Mouse (Mus musculus) liver, embryonic 13.5 days (tissue): ENCODE results near the gene Arsb. TPM values are rescaled to one million over a fixed set of nuclear protein-coding genes. Genes with fewer than 3 reads are reported as not detected.

ENCODE experiments used
- ATAC-seq: fragments of 200-750 bp; cut with Nextera tagmentation; 2 replicates; pipeline ENCODE4 v1.8.0; 2017; ENCODE audit warnings: low read depth, mild to moderate bottlenecking, moderate number of reproducible peaks, moderate library complexity
- DNase-seq: peaks from one replicate; pipeline ENCODE4 v3.0.0; 2022
- H3K27ac ChIP-seq: fragments of 300-500 bp; sonication (generic); 2 replicates; pipeline ENCODE4 v1.5.1; 2015; ENCODE audit warnings: moderate library complexity, mild to moderate bottlenecking, inconsistent platforms
- H3K27me3 ChIP-seq: fragments of 300-500 bp; sonication (generic); 2 replicates; pipeline ENCODE4 v1.6.1; 2015; ENCODE audit warnings: mild to moderate bottlenecking, inconsistent platforms
- H3K36me3 ChIP-seq: fragments of 300-500 bp; sonication (generic); 2 replicates; pipeline ENCODE4 v1.6.1; 2015; ENCODE audit warnings: mild to moderate bottlenecking, inconsistent platforms
- H3K4me1 ChIP-seq: fragments of 300-500 bp; sonication (generic); replicated peaks from 2 replicates; pipeline ENCODE4 v1.6.1; 2015; ENCODE audit warnings: inconsistent platforms
- H3K4me2 ChIP-seq: fragments of 300-500 bp; sonication (generic); 2 replicates; pipeline ENCODE4 v1.6.1; 2015; ENCODE audit warnings: inconsistent platforms, mild to moderate bottlenecking, moderate library complexity
- H3K4me3 ChIP-seq: fragments of 300-500 bp; sonication (generic); replicated peaks from 2 replicates; pipeline ENCODE4 v1.5.1; 2015; ENCODE audit warnings: mild to moderate bottlenecking, inconsistent platforms
- H3K9ac ChIP-seq: fragments of 300-500 bp; sonication (generic); 2 replicates; pipeline ENCODE4 v1.6.1; 2015; ENCODE audit warnings: mild to moderate bottlenecking, inconsistent platforms
- H3K9me3 ChIP-seq: fragments of 300-500 bp; sonication (generic); replicated peaks from 2 replicates; pipeline ENCODE4 v1.6.1; 2016; ENCODE audit warnings: inconsistent platforms
- WGBS: fragments of 180-500 bp; shearing (Covaris S2); methylation state at CpG from one replicate; pipeline ENCODE4 v1.1.7; 2015; ENCODE audit not compliant: insufficient replicate concordance; 5-methylcytosine and 5-hydroxymethylcytosine counted together
- polyA plus RNA-seq: library from polyadenylated mRNA; unstranded; fragments of >200 nt; fragmentation: Nextera tagmentation; extraction: Ambion mirVana; gene quantifications from 2 replicates; pipeline ENCODE4 v1.2.1, GENCODE M21; 2015

Gene Arsb
- polyA plus RNA-seq, 1 experiment from 2014 or later, result 2.0 TPM

DNA sequence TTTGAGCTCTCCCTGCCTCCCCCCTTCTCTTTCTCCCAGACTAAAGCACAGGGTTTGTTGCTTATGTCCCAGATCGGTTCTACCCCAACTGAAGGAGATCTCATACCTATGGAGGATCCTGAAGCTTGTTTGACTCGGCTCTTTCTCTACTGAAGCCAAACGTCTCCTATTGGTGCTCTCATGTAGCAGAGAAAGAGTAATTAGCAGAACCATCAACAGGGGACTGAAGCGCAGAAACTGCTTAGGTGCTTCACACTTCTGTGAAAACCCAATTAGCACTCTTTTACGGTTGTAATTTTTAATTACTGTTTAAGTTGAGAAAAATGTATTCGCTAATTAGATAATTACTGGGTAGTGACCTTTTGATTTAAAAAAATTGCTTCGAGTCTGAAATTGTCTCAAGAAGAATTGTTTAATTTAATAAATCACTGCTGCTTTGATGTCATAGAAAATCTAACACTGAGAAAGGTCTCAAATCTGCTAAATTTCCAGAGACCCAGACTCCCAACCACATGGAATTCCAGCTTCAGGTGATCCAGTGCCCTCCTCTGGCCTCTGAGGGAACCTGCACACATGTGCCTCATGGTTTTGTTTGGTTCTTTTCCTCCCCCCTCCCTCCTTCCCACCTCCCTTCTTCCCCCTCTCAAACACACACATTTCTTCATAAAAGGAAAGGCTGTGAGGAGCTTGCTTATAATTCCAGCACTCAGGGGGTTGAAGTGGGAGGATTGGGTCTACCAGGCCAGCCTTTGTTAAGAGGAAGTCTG, 54.5 kb downstream of the Arsb start:
- H3K4me3 ChIP-seq, result no peak overlapping the region
- ATAC-seq (no peak), DNase-seq (no peak)
- no peaks in the 10 kb centered on the region for H3K27me3 ChIP-seq
- no peaks in the 10 kb centered on the region for H3K9me3 ChIP-seq
- H3K4me1 ChIP-seq, result no peaks in the 10 kb centered on the region
- WGBS, result 68% methylated on average over 7 of the region's 7 CpGs
- H3K4me2 ChIP-seq, result no peak overlapping the region
- H3K36me3 ChIP-seq, result no peaks in the 10 kb centered on the region
- no peak overlapping the region for H3K27ac ChIP-seq
- H3K9ac ChIP-seq, result no peak overlapping the region

DNA sequence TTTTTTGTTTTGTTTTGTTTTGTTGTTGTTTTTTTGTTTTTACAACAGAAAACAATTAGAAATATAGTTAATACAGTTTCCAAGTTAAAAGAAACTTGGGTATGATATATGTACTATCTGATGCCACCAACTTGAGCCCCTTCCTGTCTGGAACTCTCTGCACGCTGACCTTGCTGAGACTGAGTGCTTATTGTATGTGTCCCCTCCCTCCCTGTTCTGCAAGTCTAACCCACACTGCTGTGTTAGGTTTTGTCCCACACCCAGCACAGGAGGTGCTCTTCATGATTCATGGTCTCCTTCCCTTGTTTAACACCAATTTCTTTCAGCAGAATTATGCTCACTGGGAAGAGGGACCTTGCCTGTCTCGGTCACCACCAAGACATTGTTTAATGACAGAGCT, 56.3 kb downstream of the Arsb start:
- no peak overlapping the region for H3K9ac ChIP-seq
- H3K27me3 ChIP-seq, result no peaks in the 10 kb centered on the region
- ATAC-seq (no peak), DNase-seq (no peak)
- no peaks in the 10 kb centered on the region for H3K4me1 ChIP-seq
- no peaks in the 10 kb centered on the region for H3K9me3 ChIP-seq
- H3K4me3 ChIP-seq, result no peak overlapping the region
- 51% methylated on average over 2 of the region's 2 CpGs for WGBS
- no peak overlapping the region for H3K27ac ChIP-seq
- no peaks in the 10 kb centered on the region for H3K36me3 ChIP-seq
- no peak overlapping the region for H3K4me2 ChIP-seq

DNA sequence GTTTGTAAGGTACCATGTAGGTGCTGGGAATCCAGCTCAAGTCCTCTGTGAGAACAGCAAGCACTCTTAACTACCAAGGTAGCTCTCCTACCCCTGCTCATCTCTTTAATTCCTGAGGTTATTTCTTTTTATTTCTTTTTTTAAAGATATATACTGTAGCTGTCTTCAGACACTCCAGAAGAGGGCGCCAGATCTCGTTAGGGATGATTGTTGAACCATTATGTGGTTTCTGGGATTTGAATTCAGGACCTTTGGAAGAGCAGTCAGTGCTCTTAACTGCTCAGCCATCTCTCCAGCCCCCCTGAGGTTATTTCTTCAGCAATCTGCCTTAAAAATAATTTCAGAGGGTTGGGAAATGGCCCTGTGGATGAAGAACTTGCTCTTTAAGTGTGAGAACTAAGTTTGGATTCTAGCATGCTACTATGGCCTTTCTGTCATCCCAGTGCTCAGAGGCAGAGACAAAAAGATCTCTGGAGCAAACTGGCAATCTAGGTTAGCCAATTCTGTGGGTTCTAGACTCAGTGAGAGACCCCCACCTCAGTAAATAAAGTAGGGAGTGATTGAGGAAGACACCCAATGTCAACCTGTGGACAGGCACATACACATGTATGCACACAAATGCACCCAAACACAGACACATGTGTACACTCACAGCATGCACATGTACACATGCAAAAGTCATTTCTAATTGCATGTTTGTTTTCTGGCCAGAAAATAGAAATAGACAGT, 58.3 kb downstream of the Arsb start:
- no peak for ATAC-seq
- Histone ChIP-seq H3K27ac (no peak overlapping the region), H3K9ac (no peak overlapping the region), H3K27me3 (no peaks in the 10 kb centered on the region), H3K4me1 (no peaks in the 10 kb centered on the region), H3K4me3 (no peak overlapping the region), H3K9me3 (no peaks in the 10 kb centered on the region), H3K36me3 (no peaks in the 10 kb centered on the region), H3K4me2 (no peak overlapping the region)
- WGBS, result 15% methylated on average over 2 of the region's 2 CpGs
- no peak for DNase-seq

DNA sequence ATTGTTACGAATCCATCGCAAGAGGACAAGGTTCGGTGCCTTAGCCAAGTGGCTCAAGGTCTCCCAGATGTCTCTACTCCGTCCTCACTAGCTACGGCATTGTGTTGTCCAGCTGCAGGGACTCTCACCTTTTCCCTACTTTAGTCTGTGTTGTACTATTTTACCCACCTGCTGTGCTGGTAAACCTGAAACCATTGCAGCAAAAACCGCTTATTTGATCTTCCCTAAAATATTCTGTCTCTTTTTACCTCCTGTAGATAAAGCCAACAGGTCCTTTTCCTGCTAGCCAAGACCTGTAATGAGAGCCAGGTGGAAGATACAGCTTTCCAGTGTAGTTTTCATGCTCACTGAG, 58.8 kb downstream of the Arsb start:
- H3K4me2 ChIP-seq, result no peak overlapping the region
- H3K4me1 ChIP-seq, result no peaks in the 10 kb centered on the region
- ATAC-seq (no peak), DNase-seq (no peak)
- WGBS, result 81% methylated on average over 6 of the region's 6 CpGs
- H3K36me3 ChIP-seq, result no peaks in the 10 kb centered on the region
- H3K9me3 ChIP-seq, result no peaks in the 10 kb centered on the region
- H3K9ac ChIP-seq, result no peak overlapping the region
- H3K4me3 ChIP-seq, result no peak overlapping the region
- no peak overlapping the region for H3K27ac ChIP-seq
- no peaks in the 10 kb centered on the region for H3K27me3 ChIP-seq

DNA sequence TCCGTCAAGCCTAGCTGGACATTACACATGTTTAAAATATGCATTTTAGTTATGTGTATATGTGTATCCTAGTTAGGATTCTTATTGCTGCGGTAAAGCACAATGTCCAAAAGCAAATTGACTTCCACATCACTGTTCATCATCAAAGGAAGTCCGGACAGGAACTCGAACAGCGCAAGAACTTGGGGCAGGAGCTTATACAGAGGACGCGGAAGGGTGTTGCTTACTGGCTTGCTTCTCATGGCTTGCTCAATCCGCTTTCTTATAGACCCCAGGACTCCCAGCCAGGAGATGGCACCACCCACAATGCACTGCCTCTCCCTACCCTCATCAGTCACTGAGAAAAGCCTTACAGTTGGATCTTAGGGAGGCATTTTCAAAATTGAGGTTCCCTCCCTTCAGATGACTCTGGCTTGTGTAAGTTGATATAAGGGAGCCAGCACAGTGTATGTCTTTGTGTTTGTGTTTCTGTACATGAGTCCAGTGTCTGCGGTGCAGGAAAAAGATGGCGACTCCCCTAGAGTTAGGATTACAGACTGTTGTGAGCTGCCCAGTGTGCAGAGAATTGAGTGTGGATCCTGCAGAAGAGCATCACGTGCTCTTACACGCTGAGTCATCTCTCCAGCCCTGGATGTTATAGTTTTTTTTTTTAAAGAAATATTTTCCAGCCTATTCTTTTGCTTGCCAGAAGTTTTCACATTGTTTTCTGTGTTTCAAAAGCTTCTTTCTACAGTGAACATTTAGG, 66.2 kb downstream of the Arsb start:
- H3K9ac ChIP-seq, result no peak overlapping the region
- DNase-seq (no peak), ATAC-seq (no peak)
- no peak overlapping the region for H3K4me2 ChIP-seq
- H3K4me3 ChIP-seq, result no peak overlapping the region
- WGBS, result 69% methylated on average over 12 of the region's 12 CpGs
- no peaks in the 10 kb centered on the region for H3K36me3 ChIP-seq
- H3K27ac ChIP-seq, result no peak overlapping the region
- no peaks in the 10 kb centered on the region for H3K27me3 ChIP-seq
- H3K9me3 ChIP-seq, result no peaks in the 10 kb centered on the region
- H3K4me1 ChIP-seq, result peaks cover 3% of the 10 kb centered on the region; the same call in 1 of the 2 replicates

DNA sequence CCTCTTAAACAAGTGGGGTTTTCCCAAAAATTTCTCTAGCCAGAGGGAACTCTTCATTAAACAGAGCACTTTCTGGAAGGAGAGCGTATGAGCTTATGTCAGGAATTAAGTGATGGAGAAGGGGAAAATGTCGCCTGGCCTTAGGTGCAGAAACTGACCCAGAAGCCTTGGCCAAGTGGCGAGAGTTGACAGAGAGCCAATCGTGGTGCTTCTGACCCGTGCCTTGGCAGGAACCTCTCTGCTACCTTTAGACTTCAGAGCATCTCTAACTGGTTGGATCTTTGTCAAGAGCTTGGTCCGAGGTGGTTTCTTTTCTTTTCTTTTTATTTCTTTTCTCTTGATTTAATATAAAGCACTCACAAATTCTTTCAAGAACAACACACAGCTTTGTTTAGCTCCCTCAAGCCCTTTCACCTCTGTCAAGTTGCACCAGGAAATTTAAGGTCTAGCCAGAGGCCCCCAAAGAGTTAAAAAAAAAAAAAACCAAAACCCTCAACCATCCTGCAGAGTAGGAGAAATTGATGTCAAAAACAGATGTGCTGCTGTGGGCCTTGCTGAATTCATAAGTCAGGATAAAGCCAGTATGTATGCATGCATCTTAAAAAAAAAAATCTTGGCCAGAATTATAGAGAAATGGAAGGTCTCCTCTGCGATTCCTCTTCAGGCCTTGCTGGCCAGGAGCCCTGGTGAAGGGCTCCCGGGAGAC, 67.2 kb downstream of the Arsb start:
- DNase-seq, result no peak
- H3K27ac ChIP-seq, result no peak overlapping the region
- H3K9me3 ChIP-seq, result no peaks in the 10 kb centered on the region
- no peaks in the 10 kb centered on the region for H3K27me3 ChIP-seq
- no peak overlapping the region for H3K4me2 ChIP-seq
- H3K4me1 ChIP-seq, result peaks cover 3% of the 10 kb centered on the region; the same call in 1 of the 2 replicates
- 58% methylated on average over 8 of the region's 8 CpGs for WGBS
- no peaks in the 10 kb centered on the region for H3K36me3 ChIP-seq
- H3K4me3 ChIP-seq, result no peak overlapping the region
- H3K9ac ChIP-seq, result no peak overlapping the region
- ATAC-seq, result no peak

DNA sequence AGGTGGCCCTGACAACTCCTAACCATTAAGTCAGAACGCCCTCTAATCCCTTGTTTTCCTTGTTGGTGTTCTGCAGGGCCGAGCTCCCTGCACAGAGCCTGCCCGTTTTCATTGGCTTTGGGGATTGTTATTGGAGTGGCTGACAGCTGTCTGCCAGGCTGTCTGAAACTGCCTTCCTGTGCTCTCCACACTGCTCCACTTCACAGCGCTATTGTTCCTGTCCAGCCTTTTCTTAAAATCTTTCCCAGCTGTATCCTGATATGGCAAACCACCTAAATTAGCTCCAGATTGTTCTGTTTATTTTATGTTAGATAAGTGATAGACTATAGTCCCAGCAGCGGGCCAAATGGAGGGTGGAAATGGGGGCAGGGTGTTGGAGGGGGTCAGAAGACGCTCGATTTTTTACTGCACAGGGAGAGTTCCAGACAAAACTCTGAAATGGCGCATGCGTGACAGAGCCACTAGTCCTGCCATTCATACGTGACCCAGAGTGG, 67.8 kb downstream of the Arsb start:
- ATAC-seq (no peak), DNase-seq (no peak)
- Histone ChIP-seq H3K27me3 (no peaks in the 10 kb centered on the region), H3K9ac (no peak overlapping the region), H3K36me3 (no peaks in the 10 kb centered on the region), H3K9me3 (no peaks in the 10 kb centered on the region), H3K4me3 (no peak overlapping the region), H3K27ac (no peak overlapping the region), H3K4me1 (peaks cover 3% of the 10 kb centered on the region; the same call in 1 of the 2 replicates), H3K4me2 (no peak overlapping the region)
- 46% methylated on average over 10 of the region's 10 CpGs for WGBS

DNA sequence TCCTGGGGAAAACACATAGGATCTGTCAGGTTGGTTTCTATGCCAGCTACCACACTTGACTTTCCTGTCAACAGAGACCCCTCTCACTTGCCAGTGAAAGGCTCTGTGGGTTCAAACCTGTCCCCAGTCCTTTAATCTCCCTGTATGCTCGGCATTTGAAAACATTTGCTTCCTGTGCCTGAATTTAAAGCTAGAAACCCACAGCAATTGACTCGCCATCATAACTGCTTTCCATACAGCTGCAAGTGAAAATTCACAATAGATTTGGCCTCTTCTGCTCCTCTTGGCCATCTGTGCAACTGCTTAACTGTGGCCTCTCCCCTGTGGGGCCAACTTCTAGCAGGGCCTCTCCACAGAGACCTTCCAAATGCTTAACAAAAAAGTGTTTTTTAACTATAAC, 68.3 kb downstream of the Arsb start:
- no peak for ATAC-seq
- Histone ChIP-seq H3K36me3 (no peaks in the 10 kb centered on the region), H3K9ac (no peak overlapping the region), H3K9me3 (no peaks in the 10 kb centered on the region), H3K4me2 (no peak overlapping the region), H3K4me1 (peaks cover 3% of the 10 kb centered on the region; the same call in 1 of the 2 replicates), H3K27ac (no peak overlapping the region), H3K27me3 (no peaks in the 10 kb centered on the region), H3K4me3 (no peak overlapping the region)
- no peak for DNase-seq
- WGBS, result 47% methylated on average over 2 of the region's 2 CpGs

DNA sequence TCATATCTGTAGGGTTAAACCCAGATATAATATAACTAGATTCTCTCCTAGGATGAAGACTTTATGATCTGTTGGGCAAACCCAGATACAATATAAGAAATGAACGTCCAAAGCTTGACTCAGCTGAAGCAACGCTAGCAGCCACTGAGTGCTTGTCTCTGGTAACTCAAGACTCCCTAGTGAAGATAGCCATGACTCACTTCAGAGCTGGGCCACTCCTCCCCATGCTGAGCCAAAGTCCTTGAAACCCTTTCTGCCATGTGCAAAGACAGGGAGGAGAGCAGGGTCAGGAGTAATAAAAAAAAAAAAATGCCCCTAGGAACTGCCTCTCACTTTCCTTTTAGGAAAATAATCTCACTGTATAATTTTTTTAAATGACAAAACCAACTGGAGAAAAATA, 68.7 kb downstream of the Arsb start:
- no peak overlapping the region for H3K27ac ChIP-seq
- H3K9ac ChIP-seq, result no peak overlapping the region
- ATAC-seq (no peak), DNase-seq (no peak)
- peaks cover 3% of the 10 kb centered on the region; the same call in 1 of the 2 replicates for H3K4me1 ChIP-seq
- 59% methylated on average over 2 of the region's 2 CpGs for WGBS
- no peak overlapping the region for H3K4me2 ChIP-seq
- no peaks in the 10 kb centered on the region for H3K36me3 ChIP-seq
- H3K9me3 ChIP-seq, result no peaks in the 10 kb centered on the region
- no peak overlapping the region for H3K4me3 ChIP-seq
- H3K27me3 ChIP-seq, result no peaks in the 10 kb centered on the region

DNA sequence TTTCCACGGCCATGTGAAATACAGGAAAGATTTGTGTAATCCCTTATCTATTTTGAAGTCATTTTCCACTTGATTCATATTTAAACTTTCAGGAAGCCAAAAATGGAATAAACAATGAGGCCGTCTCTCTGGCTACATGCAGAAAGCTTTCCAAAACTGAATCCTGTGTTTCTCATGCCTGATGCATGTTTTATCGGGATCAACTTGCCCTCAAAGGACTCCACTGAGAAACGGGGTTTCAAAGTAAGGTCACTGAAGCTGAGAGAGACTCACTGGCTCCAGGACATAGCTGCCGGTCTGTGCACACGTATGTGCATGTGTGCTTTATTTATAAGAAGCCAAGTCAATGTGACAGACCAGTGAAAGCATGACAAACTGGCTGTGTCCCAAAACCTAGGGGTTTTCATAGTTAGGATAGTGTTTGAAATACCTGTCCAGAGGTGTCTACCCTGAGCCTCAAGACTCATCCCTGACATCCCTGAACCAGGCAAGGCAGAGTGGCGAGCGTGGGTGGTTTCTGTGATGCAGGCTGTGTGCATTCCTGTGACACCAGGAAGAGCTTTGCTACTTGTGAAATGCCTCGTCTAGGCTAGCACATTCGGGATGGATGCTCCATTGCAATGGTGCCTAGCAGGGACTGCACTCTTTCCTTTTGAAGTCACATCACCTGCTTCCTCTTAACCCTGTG, 75.5 kb downstream of the Arsb start:
- no peak overlapping the region for H3K9ac ChIP-seq
- no peak overlapping the region for H3K4me2 ChIP-seq
- DNase-seq (no peak), ATAC-seq (no peak)
- H3K27me3 ChIP-seq, result no peaks in the 10 kb centered on the region
- no peaks in the 10 kb centered on the region for H3K9me3 ChIP-seq
- no peaks in the 10 kb centered on the region for H3K36me3 ChIP-seq
- 0 out of 2 replicates have a peak, but pooled peaks cover 2% of the 10 kb centered on the region for H3K4me1 ChIP-seq
- no peak overlapping the region for H3K27ac ChIP-seq
- 64% methylated on average over 10 of the region's 10 CpGs for WGBS
- no peak overlapping the region for H3K4me3 ChIP-seq
